Mouse (Mus musculus) MEL (cell line): Measurements from ENCODE around the gene 4930430F08Rik. TPM values are rescaled to one million over a fixed set of nuclear protein-coding genes. Genes with fewer than 3 reads are reported as not detected.

ENCODE experiments used
- DNase-seq: peaks from one replicate; pipeline ENCODE4 v3.0.0; 2011; ENCODE audit warnings: low read depth, low spot score
- H3K27ac ChIP-seq: 2 replicates; pipeline ENCODE4 v1.5.1; 2012; ENCODE audit warnings: low read depth, mild to moderate bottlenecking, control low read depth, low read length, moderate library complexity; ENCODE audit not compliant: control insufficient read depth
- H3K27me3 ChIP-seq, 2 experiments: fragments of 150-350 bp in 1 of 2; sonication (generic) in 1 of 2; 2 replicates each; pipeline ENCODE4 v1.6.1; 2012; ENCODE audit warnings: low read length in 2 of 2, mild to moderate bottlenecking in 2 of 2, improper control_type of control experiment in 1 of 2, moderate library complexity in 1 of 2; ENCODE audit not compliant: insufficient read depth in 2 of 2, control insufficient read depth in 1 of 2
- H3K36me3 ChIP-seq, 2 experiments: 2 replicates each; pipeline ENCODE4 v1.6.1; 2012 to 2014; ENCODE audit warnings: low read length in 2 of 2, improper control_type of control experiment in 1 of 2, inconsistent platforms in 1 of 2, mild to moderate bottlenecking in 1 of 2; ENCODE audit not compliant: insufficient read depth in 2 of 2, control insufficient read depth in 1 of 2
- H3K4me1 ChIP-seq, 2 experiments: fragments of 150-350 bp in 1 of 2; sonication (generic) in 1 of 2; 2 replicates each; pipeline ENCODE4 v1.6.1; 2012; ENCODE audit warnings: low read length in 2 of 2, improper control_type of control experiment in 1 of 2, mild to moderate bottlenecking in 1 of 2; ENCODE audit not compliant: insufficient read depth in 2 of 2, control insufficient read depth in 1 of 2
- H3K4me3 ChIP-seq, 2 experiments: fragments of 150-350 bp in 1 of 2; sonication (generic) in 1 of 2; 2 replicates each; pipeline ENCODE4 v1.5.1; 2012; ENCODE audit warnings: low read depth in 2 of 2, low read length in 2 of 2, mild to moderate bottlenecking in 2 of 2, moderate library complexity in 2 of 2, control low read depth in 1 of 2, improper control_type of control experiment in 1 of 2; ENCODE audit not compliant: control insufficient read depth in 1 of 2, insufficient read depth in 1 of 2
- H3K79me2 ChIP-seq: 2 replicates; pipeline ENCODE4 v1.6.1; 2012; ENCODE audit warnings: mild to moderate bottlenecking, low read length, moderate library complexity; ENCODE audit not compliant: control insufficient read depth, poor library complexity, insufficient read depth
- H3K9ac ChIP-seq: 2 replicates; pipeline ENCODE4 v1.6.1; 2012; ENCODE audit warnings: low read depth, mild to moderate bottlenecking, control low read depth, low read length, moderate library complexity; ENCODE audit not compliant: control insufficient read depth, poor library complexity, severe bottlenecking
- H3K9me3 ChIP-seq: fragments of 150-350 bp; sonication (generic); replicated peaks from 2 replicates; pipeline ENCODE4 v1.6.1; 2012; ENCODE audit warnings: mild to moderate bottlenecking, low read length, improper control_type of control experiment, moderate library complexity; ENCODE audit not compliant: insufficient read depth
- ETS1 ChIP-seq: IDR thresholded peaks from 2 replicates; pipeline ENCODE4 v1.6.1; 2012; ENCODE audit warnings: low read depth, mild to moderate bottlenecking, inconsistent platforms, low read length, improper control_type of control experiment, moderate library complexity
- GABPA ChIP-seq: IDR thresholded peaks from 2 replicates; pipeline ENCODE4 v1.6.1; 2012; ENCODE audit warnings: low read depth, mild to moderate bottlenecking, inconsistent platforms, low read length, improper control_type of control experiment, moderate library complexity
- GATA1 ChIP-seq: IDR thresholded peaks from 2 replicates; pipeline ENCODE4 v1.6.1; 2011; ENCODE audit warnings: low read depth, low read length, improper control_type of control experiment
- KAT2A ChIP-seq: conservative IDR thresholded peaks from 2 replicates; pipeline ENCODE4 v1.6.1; 2012; ENCODE audit warnings: low read depth, low read length, improper control_type of control experiment, inconsistent platforms
- MAX ChIP-seq: IDR thresholded peaks from 2 replicates; pipeline ENCODE4 v1.6.1; 2011; ENCODE audit warnings: low read length, improper control_type of control experiment
- MAZ ChIP-seq: IDR thresholded peaks from 2 replicates; pipeline ENCODE4 v1.6.1; 2012; ENCODE audit warnings: low read depth, mild to moderate bottlenecking, inconsistent platforms, low read length, improper control_type of control experiment
- MEF2A ChIP-seq: IDR thresholded peaks from 2 replicates; pipeline ENCODE4 v1.6.1; 2014; ENCODE audit warnings: low read depth, mild to moderate bottlenecking, inconsistent platforms, low read length, improper control_type of control experiment; ENCODE audit not compliant: poor library complexity, insufficient replicate concordance, severe bottlenecking; ENCODE audit errors: extremely low read depth
- MXI1 ChIP-seq: IDR thresholded peaks from 2 replicates; pipeline ENCODE4 v1.6.1; 2011; ENCODE audit warnings: mild to moderate bottlenecking, low read depth, low read length, improper control_type of control experiment
- MYB ChIP-seq: IDR thresholded peaks from 2 replicates; pipeline ENCODE4 v1.6.1; 2011; ENCODE audit warnings: mild to moderate bottlenecking, low read depth, low read length, improper control_type of control experiment
- MYC ChIP-seq: IDR thresholded peaks from 2 replicates; pipeline ENCODE4 v1.6.1; 2011; ENCODE audit warnings: low read depth, mild to moderate bottlenecking, low read length, improper control_type of control experiment, moderate library complexity
- NRF1 ChIP-seq: IDR thresholded peaks from 2 replicates; pipeline ENCODE4 v1.6.1; 2014; ENCODE audit warnings: low read depth, mild to moderate bottlenecking, inconsistent platforms, low read length, improper control_type of control experiment, moderate library complexity; ENCODE audit not compliant: poor library complexity, insufficient read depth, severe bottlenecking
- POLR2AphosphoS2 ChIP-seq: IDR thresholded peaks from 2 replicates; pipeline ENCODE4 v1.6.1; 2011; ENCODE audit warnings: low read length, improper control_type of control experiment
- RCOR1 ChIP-seq: IDR thresholded peaks from 2 replicates; pipeline ENCODE4 v1.6.1; 2012; ENCODE audit warnings: low read depth, mild to moderate bottlenecking, inconsistent platforms, low read length, improper control_type of control experiment
- SIN3A ChIP-seq: IDR thresholded peaks from 2 replicates; pipeline ENCODE4 v1.6.1; 2012; ENCODE audit warnings: low read length, improper control_type of control experiment, inconsistent platforms
- TBP ChIP-seq: IDR thresholded peaks from 2 replicates; pipeline ENCODE4 v1.8.0; 2011; ENCODE audit warnings: low read depth, low read length, improper control_type of control experiment
- USF1 ChIP-seq: IDR thresholded peaks from 2 replicates; pipeline ENCODE4 v1.6.1; 2014; ENCODE audit warnings: low read depth, mild to moderate bottlenecking, inconsistent platforms, low read length, improper control_type of control experiment, moderate library complexity
- ZKSCAN1 ChIP-seq: IDR thresholded peaks from 2 replicates; pipeline ENCODE4 v1.6.1; 2012; ENCODE audit warnings: low read depth, mild to moderate bottlenecking, inconsistent platforms, low read length, improper control_type of control experiment, moderate library complexity
- ZMIZ1 ChIP-seq: IDR thresholded peaks from 2 replicates; pipeline ENCODE4 v1.6.1; 2012; ENCODE audit warnings: low read depth, mild to moderate bottlenecking, inconsistent platforms, low read length, improper control_type of control experiment, moderate library complexity
- polyA plus RNA-seq, 2 experiments: library from polyadenylated mRNA; stranded (reverse) in 1 of 2; unstranded in 1 of 2; fragments of >175 nt in 1 of 2; fragments of >200 nt in 1 of 2; gene quantifications; 2 replicates each; pipeline versions ENCODE4 v1.2.1 to v1.2.4; 2012; ENCODE audit warnings: low replicate concordance in 2 of 2, low read depth in 1 of 2; ENCODE audit not compliant: insufficient read length in 2 of 2, insufficient read depth in 1 of 2, missing spikeins in 1 of 2
- total RNA-seq: library from RNA; depleted of rRNA; stranded (reverse); fragments of 300-350 nt; gene quantifications from 2 replicates; pipeline ENCODE4 v1.2.3, GENCODE M21; 2012; rRNA removed

The 4930430F08Rik gene
- total and polyA plus RNA-seq, 3 experiments: 10.5 to 22.7 TPM; not detected in 1

- no peak for DNase-seq
- Histone ChIP-seq H3K79me2 (no peaks in the 10 kb centered on the region), H3K27ac (peak overlapping the region; percentile 88), H3K9ac (0 out of 2 replicates have a peak overlapping the region, but pooled peaks have one; percentile 38), H3K36me3 (peaks cover 0 to 41% of the 10 kb centered on the region in 2 experiments; a peak in 2 of 4 replicates), H3K9me3 (no peaks in the 10 kb centered on the region), H3K4me1 (peaks cover 15 to 40% of the 10 kb centered on the region in 2 experiments), H3K27me3 (no peaks in the 10 kb centered on the region), H3K4me3 (no peak overlapping the region; a peak in 1 of 4 replicates)
- no peak for TF ChIP-seq MXI1
- no peak for TF ChIP-seq KAT2A
- TF ChIP-seq MAX: no peak
- TF ChIP-seq GATA1: no peak
- no peak for TF ChIP-seq USF1
- TF ChIP-seq RCOR1: no peak
- TF ChIP-seq NRF1: no peak
- TF ChIP-seq ZKSCAN1: no peak
- no peak for TF ChIP-seq MYB
- TF ChIP-seq ZMIZ1: no peak
- no peak for TF ChIP-seq GABPA
- TF ChIP-seq POLR2AphosphoS2: no peak
- no peak for TF ChIP-seq ETS1
- TF ChIP-seq MAZ: no peak
- no peak for TF ChIP-seq MYC
- no peak for TF ChIP-seq TBP
- no peak for TF ChIP-seq SIN3A
- TF ChIP-seq MEF2A: no peak
- TF ChIP-seq, all 39 proteins: peak for 0
Observed at GRCm38 (mm10) chr10:100522330-100522729, 67.9 kb downstream of the 4930430F08Rik start.

Other genes starting within 250 kb of the 4930430F08Rik start
- gene Gm4302, start 249.6 kb downstream of the 4930430F08Rik start, total RNA-seq: not detected in 2 replicates
- not detected for gene Gm4302, start 249.6 kb downstream of the 4930430F08Rik start, polyA plus RNA-seq
- not detected in 2 replicates for gene Gm4303, start 244.5 kb downstream of the 4930430F08Rik start, total RNA-seq
- gene Gm4303, start 244.5 kb downstream of the 4930430F08Rik start, polyA plus RNA-seq: not detected
- not detected in 2 replicates for gene Gm4305, start 239.3 kb downstream of the 4930430F08Rik start, total RNA-seq
- gene Gm4305, start 239.3 kb downstream of the 4930430F08Rik start, polyA plus RNA-seq: not detected
- gene Gm4307, start 229.1 kb downstream of the 4930430F08Rik start, total RNA-seq: not detected in 2 replicates
- not detected for gene Gm4307, start 229.1 kb downstream of the 4930430F08Rik start, polyA plus RNA-seq
- not detected in 2 replicates for gene Gm4312, start 207.9 kb downstream of the 4930430F08Rik start, total RNA-seq
- gene Gm4312, start 207.9 kb downstream of the 4930430F08Rik start, polyA plus RNA-seq: not detected
- 6.7 and 8.9 TPM in 2 replicates for gene Tmtc3, start 103.1 kb downstream of the 4930430F08Rik start, total RNA-seq
- gene Tmtc3, start 103.1 kb downstream of the 4930430F08Rik start, polyA plus RNA-seq: 1 to 10 TPM in 1 of 2 experiments, not detected in 1; 7.5 TPM
- 5.2 and 5.5 TPM in 2 replicates for gene Cep290, start 102.9 kb downstream of the 4930430F08Rik start, total RNA-seq
- gene Cep290, start 102.9 kb downstream of the 4930430F08Rik start, polyA plus RNA-seq: 1 to 10 TPM in 1 of 2 experiments, not detected in 1; 3.8 TPM
- gene 1700017N19Rik, start 61 bp upstream of the 4930430F08Rik start, total RNA-seq: not detected in 2 replicates
- not detected for gene 1700017N19Rik, start 61 bp upstream of the 4930430F08Rik start, polyA plus RNA-seq